Mouse (Mus musculus): ENCODE results near the gene Dido1. TPM values are rescaled to one million over a fixed set of nuclear protein-coding genes. Genes with fewer than 3 reads are reported as not detected.

Dido1 gene
- total and polyA plus RNA-seq, 2 experiments from 2014 or later = 12.2 to 28.3 TPM

- Histone ChIP-seq H3K4me1 (ENCODE audit: control insufficient read depth, insufficient read depth) (peaks cover 15% of the 10 kb centered on the region; the same call in 1 of the 2 replicates), H3K36me3 (replicated peaks; ENCODE audit: control insufficient read depth, insufficient read depth, low read length) (peaks cover 11% of the 10 kb centered on the region), H3K27me3 (ENCODE audit: control insufficient read depth, insufficient read depth, low read length) (no peaks in the 10 kb centered on the region), H3K27ac (ENCODE audit: low read depth) (no peak overlapping the region), H3K4me3 (ENCODE audit: low read depth, low read length) (no peak overlapping the region), H3K9me3 (replicated peaks; ENCODE audit: control insufficient read depth, low read length) (no peaks in the 10 kb centered on the region), H3K9ac (replicated peaks; ENCODE audit: low read depth, low read length) (no peak overlapping the region), H3K4me2 (ENCODE audit: low read depth, low read length) (no peak overlapping the region)
- TF ChIP-seq CTCF (IDR thresholded peaks at IDR 0.05; ENCODE audit: low read depth) (no peak), EP300 (IDR thresholded peaks at IDR 0.05; ENCODE audit: low read depth) (no peak)
- ATAC-seq (ENCODE audit: insufficient read depth, low read depth) (no peak), DNase-seq (ENCODE audit: low spot score) (no peak)
- WGBS = 59% methylated on average over 4 of the region's 4 CpGs
These were observed 17.8 kb upstream of the Dido1 start for GRCm38 (mm10) chr2:180727613-180728021.

- Histone ChIP-seq H3K9me3 (replicated peaks; ENCODE audit: control insufficient read depth, low read length) (no peaks in the 10 kb centered on the region), H3K27me3 (ENCODE audit: control insufficient read depth, insufficient read depth, low read length) (no peaks in the 10 kb centered on the region), H3K4me2 (ENCODE audit: low read depth, low read length) (no peak overlapping the region), H3K4me3 (ENCODE audit: low read depth, low read length) (no peak overlapping the region), H3K36me3 (replicated peaks; ENCODE audit: control insufficient read depth, insufficient read depth, low read length) (peaks cover 19% of the 10 kb centered on the region), H3K27ac (ENCODE audit: low read depth) (no peak overlapping the region), H3K4me1 (ENCODE audit: control insufficient read depth, insufficient read depth) (peaks cover 15% of the 10 kb centered on the region; the same call in 1 of the 2 replicates), H3K9ac (replicated peaks; ENCODE audit: low read depth, low read length) (no peak overlapping the region)
- 46% methylated on average over 6 of the region's 6 CpGs for WGBS
- ATAC-seq (ENCODE audit: insufficient read depth, low read depth) = no peak
- TF ChIP-seq CTCF (IDR thresholded peaks at IDR 0.05; ENCODE audit: low read depth) (no peak), EP300 (IDR thresholded peaks at IDR 0.05; ENCODE audit: low read depth) (no peak)
- no peak for DNase-seq (ENCODE audit: low spot score)
These were observed 17.1 kb upstream of the Dido1 start for GRCm38 (mm10) chr2:180726658-180727442.

- 18% methylated on average over 8 of the region's 8 CpGs for WGBS
- no peak for ATAC-seq (ENCODE audit: insufficient read depth, low read depth)
- TF ChIP-seq CTCF (IDR thresholded peaks at IDR 0.05; ENCODE audit: low read depth) (no peak), EP300 (IDR thresholded peaks at IDR 0.05; ENCODE audit: low read depth) (no peak)
- Histone ChIP-seq H3K4me3 (ENCODE audit: low read depth, low read length) (no peak overlapping the region), H3K27ac (ENCODE audit: low read depth) (no peak overlapping the region), H3K9me3 (replicated peaks; ENCODE audit: control insufficient read depth, low read length) (no peaks in the 10 kb centered on the region), H3K36me3 (replicated peaks; ENCODE audit: control insufficient read depth, insufficient read depth, low read length) (peaks cover 27% of the 10 kb centered on the region), H3K4me2 (ENCODE audit: low read depth, low read length) (peak overlapping the region; percentile 43; the same call in 1 of the 2 replicates), H3K27me3 (ENCODE audit: control insufficient read depth, insufficient read depth, low read length) (no peaks in the 10 kb centered on the region), H3K4me1 (ENCODE audit: control insufficient read depth, insufficient read depth) (peaks cover 15% of the 10 kb centered on the region; the same call in 1 of the 2 replicates), H3K9ac (replicated peaks; ENCODE audit: low read depth, low read length) (no peak overlapping the region)
- DNase-seq (ENCODE audit: low spot score) = no peak
These were observed 16.2 kb upstream of the Dido1 start for GRCm38 (mm10) chr2:180725856-180726629.

- TF ChIP-seq CTCF (IDR thresholded peaks at IDR 0.05; ENCODE audit: low read depth) (no peak), EP300 (IDR thresholded peaks at IDR 0.05; ENCODE audit: low read depth) (no peak)
- DNase-seq (ENCODE audit: low spot score) = no peak
- Histone ChIP-seq H3K9me3 (replicated peaks; ENCODE audit: control insufficient read depth, low read length) (no peaks in the 10 kb centered on the region), H3K36me3 (replicated peaks; ENCODE audit: control insufficient read depth, insufficient read depth, low read length) (peaks cover 34% of the 10 kb centered on the region), H3K9ac (replicated peaks; ENCODE audit: low read depth, low read length) (0 out of 2 replicates have a peak overlapping the region, but pooled peaks have one; percentile 29), H3K27ac (ENCODE audit: low read depth) (no peak overlapping the region), H3K27me3 (ENCODE audit: control insufficient read depth, insufficient read depth, low read length) (no peaks in the 10 kb centered on the region), H3K4me2 (ENCODE audit: low read depth, low read length) (peak overlapping the region; percentile 43), H3K4me3 (ENCODE audit: low read depth, low read length) (peak overlapping the region; percentile 2; the same call in 1 of the 2 replicates), H3K4me1 (ENCODE audit: control insufficient read depth, insufficient read depth) (peaks cover 15% of the 10 kb centered on the region; the same call in 1 of the 2 replicates)
- WGBS = 1% methylated on average over 6 of the region's 6 CpGs
- ATAC-seq (ENCODE audit: insufficient read depth, low read depth) = no peak
These were observed 15.6 kb upstream of the Dido1 start for GRCm38 (mm10) chr2:180725414-180725778.

GRCm38 (mm10) chr2:180724585-180725413 lies 15.0 kb upstream of the Dido1 start, which contains the start of gene Slc17a9:
Slc17a9 (plus strand) TSS chr2:180725263.
- Histone ChIP-seq H3K27me3 (ENCODE audit: control insufficient read depth, insufficient read depth, low read length) (no peaks in the 10 kb centered on the region), H3K9me3 (replicated peaks; ENCODE audit: control insufficient read depth, low read length) (no peaks in the 10 kb centered on the region), H3K4me2 (ENCODE audit: low read depth, low read length) (peak within 1 kb of the TSS; percentile 43), H3K9ac (replicated peaks; ENCODE audit: low read depth, low read length) (0 out of 2 replicates have a peak within 1 kb of the TSS, but pooled peaks have one; percentile 29), H3K4me1 (ENCODE audit: control insufficient read depth, insufficient read depth) (peaks cover 15% of the 10 kb centered on the region; the same call in 1 of the 2 replicates), H3K27ac (ENCODE audit: low read depth) (no peak within 1 kb of the TSS), H3K36me3 (replicated peaks; ENCODE audit: control insufficient read depth, insufficient read depth, low read length) (peaks cover 39% of the 10 kb centered on the region), H3K4me3 (ENCODE audit: low read depth, low read length) (peak within 1 kb of the TSS; percentile 2; the same call in 1 of the 2 replicates)
- peak; percentile 76 for ATAC-seq (ENCODE audit: insufficient read depth, low read depth)
- no peak for DNase-seq (ENCODE audit: low spot score)
- 4% methylated on average over 17 of the region's 18 CpGs for WGBS
- TF ChIP-seq EP300 (IDR thresholded peaks at IDR 0.05; ENCODE audit: low read depth) (no peak), CTCF (IDR thresholded peaks at IDR 0.05; ENCODE audit: low read depth) (no peak)

Data from heart, postnatal 0 days (tissue).